Mouse (Mus musculus) cerebellum, adult 2 months (tissue): Measurements from ENCODE around the gene Wdhd1. TPM values are rescaled to one million over a fixed set of nuclear protein-coding genes. Genes with fewer than 3 reads are reported as not detected.

Experiments used
- DNase-seq, 2 experiments: peaks; one replicate each; pipeline ENCODE4 v3.0.0; 2021
- H3K27ac ChIP-seq: fragments of 200-500 bp; 2 replicates; pipeline ENCODE4 v1.5.1; 2012; ENCODE audit warnings: low read length, control low read depth, inconsistent platforms; ENCODE audit not compliant: insufficient read depth
- H3K27me3 ChIP-seq: fragments of 200-500 bp; 2 replicates; pipeline ENCODE4 v1.6.1; 2012; ENCODE audit warnings: inconsistent platforms, mild to moderate bottlenecking, low read length, moderate library complexity; ENCODE audit not compliant: control insufficient read depth, insufficient read depth
- H3K4me1 ChIP-seq: fragments of 200-500 bp; 2 replicates; pipeline ENCODE4 v1.6.1; 2011; ENCODE audit warnings: low read length; ENCODE audit not compliant: control insufficient read depth, insufficient read depth
- H3K4me3 ChIP-seq: fragments of 200-500 bp; replicated peaks from 2 replicates; pipeline ENCODE3; 2011; ENCODE audit warnings: mild to moderate bottlenecking, low read depth, low read length, control low read depth; ENCODE audit not compliant: insufficient read depth
- CTCF ChIP-seq: fragments of 200-500 bp; IDR thresholded peaks from 2 replicates; pipeline ENCODE4 v1.5.1; 2011; ENCODE audit warnings: low read depth, mild to moderate bottlenecking, control low read depth, low read length, moderate library complexity, borderline replicate concordance; ENCODE audit not compliant: insufficient read depth
- POLR2A ChIP-seq: fragments of 200-500 bp; IDR thresholded peaks from 2 replicates; pipeline ENCODE4 v1.6.1; 2011; ENCODE audit warnings: low read length, control low read depth, borderline replicate concordance; ENCODE audit not compliant: insufficient read depth
- WGBS: fragments of 180-500 bp; shearing (Covaris S2); methylation state at CpG from one replicate; pipeline ENCODE4 v1.1.7; 2018; 5-methylcytosine and 5-hydroxymethylcytosine counted together
- polyA plus RNA-seq: library from polyadenylated mRNA; depleted of rRNA; stranded (reverse); fragments of >200 nt; gene quantifications from 2 replicates; pipeline ENCODE4 v1.2.3, GENCODE M21; 2012

The Wdhd1 gene
- polyA plus RNA-seq, 1 experiment, result 7.9 TPM

DNA sequence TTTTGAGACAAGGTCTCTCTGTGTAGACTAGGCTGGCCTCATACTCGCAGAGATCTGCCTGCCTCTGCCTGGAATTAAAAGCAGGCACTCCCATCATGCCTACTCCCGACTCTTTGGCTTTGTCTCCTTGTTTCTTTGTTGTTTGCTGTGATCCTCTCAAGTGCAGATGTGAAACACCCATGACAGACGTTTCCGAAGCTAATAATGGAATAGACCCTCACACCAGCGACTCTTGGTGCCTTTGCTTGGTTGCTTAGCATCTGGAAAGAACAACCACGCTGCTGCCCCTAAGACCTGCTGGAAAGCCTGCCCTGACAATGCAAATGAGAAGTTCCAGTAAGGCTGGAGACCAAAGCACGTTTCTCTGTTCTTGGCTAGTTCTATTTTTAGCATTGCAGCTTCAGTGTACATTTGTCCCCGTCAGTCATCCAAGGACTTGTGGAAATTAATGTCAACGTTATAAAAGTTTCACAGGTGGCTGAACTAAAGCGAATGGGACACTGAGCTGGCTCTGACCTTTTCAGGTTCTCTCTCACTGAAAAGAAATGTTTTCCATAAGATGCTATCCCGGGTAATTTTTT lies 46.8 kb downstream of the Wdhd1 start:
- Histone ChIP-seq H3K27me3 (no peaks in the 10 kb centered on the region), H3K27ac (no peak overlapping the region), H3K4me1 (no peaks in the 10 kb centered on the region), H3K4me3 (no peak overlapping the region)
- 73% methylated on average over 11 of the region's 11 CpGs for WGBS
- no peak for DNase-seq
- TF ChIP-seq CTCF (no peak), POLR2A (no peak)

DNA sequence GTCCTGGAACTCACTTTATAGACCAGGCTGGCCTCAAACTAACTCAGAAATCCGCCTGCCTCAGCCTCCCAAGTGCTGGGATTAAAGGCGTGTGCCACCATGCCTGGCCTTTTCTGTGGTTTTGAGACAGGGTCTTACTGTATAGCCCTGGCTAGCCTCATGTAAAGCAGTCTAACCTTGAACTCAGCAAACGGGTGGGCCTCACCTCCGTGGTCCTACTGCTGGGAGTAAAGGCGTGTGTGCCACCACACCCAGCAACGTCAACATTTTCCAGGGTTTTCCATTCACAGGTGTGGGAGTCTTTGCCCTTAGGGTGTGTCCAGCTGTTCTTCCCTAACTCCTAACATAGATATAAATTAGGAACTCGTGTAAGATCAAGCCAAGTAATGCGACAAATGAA lies 50.7 kb downstream of the Wdhd1 start:
- no peak overlapping the region for H3K27ac ChIP-seq
- DNase-seq, result no peak
- 90% methylated on average over 8 of the region's 8 CpGs for WGBS
- no peaks in the 10 kb centered on the region for H3K4me1 ChIP-seq
- no peak overlapping the region for H3K4me3 ChIP-seq
- TF ChIP-seq POLR2A (no peak), CTCF (no peak)
- H3K27me3 ChIP-seq, result no peaks in the 10 kb centered on the region

DNA sequence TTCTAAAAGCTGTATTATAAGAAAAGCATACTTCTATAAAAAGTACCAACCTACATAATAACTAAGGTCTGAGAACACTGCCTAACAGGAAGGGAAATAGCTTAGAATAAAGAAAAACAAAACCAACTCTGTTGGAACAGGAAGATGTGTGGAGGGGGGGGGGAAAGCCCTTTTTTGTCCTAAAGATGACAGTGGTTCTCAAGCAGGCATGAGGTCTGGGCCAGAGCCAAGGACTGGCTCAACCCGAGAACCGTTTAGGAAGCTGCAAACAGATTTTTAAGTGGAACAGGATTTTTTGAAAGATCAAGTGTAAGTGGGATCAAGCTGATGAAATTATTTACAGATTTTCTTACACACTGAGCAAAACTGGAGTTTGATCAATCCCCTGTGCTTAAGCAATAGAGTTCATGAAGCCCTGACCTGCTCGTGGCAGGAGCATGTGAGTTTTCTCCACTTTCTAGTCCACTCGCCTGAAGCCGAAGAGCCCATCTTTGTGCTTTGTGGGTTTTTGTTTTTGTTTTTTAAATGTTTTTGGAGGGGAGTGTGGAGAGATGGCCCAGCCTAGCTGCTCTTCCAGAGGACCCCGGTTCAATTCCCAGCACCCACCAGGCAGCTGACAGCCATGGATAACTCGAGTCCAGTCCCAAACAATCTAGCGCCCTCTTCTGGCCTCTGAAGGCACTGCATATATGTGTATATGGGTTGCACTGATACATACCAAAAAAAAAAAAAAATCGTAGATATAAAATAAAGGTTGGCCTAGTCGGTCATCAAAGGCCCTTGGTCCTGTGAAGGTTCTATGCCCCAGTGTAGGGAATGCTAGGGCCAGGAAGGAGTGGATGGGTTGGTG lies 52.0 kb downstream of the Wdhd1 start:
- Histone ChIP-seq H3K4me3 (no peak overlapping the region), H3K4me1 (no peaks in the 10 kb centered on the region), H3K27ac (no peak overlapping the region), H3K27me3 (no peaks in the 10 kb centered on the region)
- DNase-seq, result no peak
- 69% methylated on average over 10 of the region's 10 CpGs for WGBS
- TF ChIP-seq POLR2A, result no peak
- TF ChIP-seq CTCF, result no peak

- TF ChIP-seq POLR2A, result no peak
- no peak for TF ChIP-seq CTCF
- no peaks in the 10 kb centered on the region for H3K27me3 ChIP-seq
- WGBS, result 82% methylated on average over 11 of the region's 11 CpGs
- no peak overlapping the region for H3K4me3 ChIP-seq
- H3K27ac ChIP-seq, result no peak overlapping the region
- no peaks in the 10 kb centered on the region for H3K4me1 ChIP-seq
- DNase-seq, result no peak
Measured at GRCm38 (mm10) chr14:47222631-47223450, 53.8 kb downstream of the Wdhd1 start.

DNA sequence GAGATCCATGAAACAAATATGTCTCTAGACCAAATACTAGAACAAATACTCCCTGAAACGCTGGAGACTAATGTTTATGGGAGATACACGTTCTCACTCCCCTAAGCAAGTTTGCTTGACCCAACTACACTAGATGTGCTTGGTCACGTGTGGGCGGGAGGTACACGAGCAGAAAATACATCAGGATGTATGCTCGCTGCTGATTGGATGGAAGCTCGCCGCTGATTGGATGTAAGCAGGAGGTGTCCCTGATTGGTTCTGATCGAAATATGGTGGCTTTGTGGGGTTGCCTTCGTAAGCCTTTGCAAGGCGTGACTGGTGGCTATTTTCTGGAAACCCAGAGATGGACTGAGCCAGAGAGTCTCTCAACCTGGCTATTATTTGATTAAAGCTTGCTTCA lies 55.1 kb downstream of the Wdhd1 start:
- H3K4me3 ChIP-seq, result no peak overlapping the region
- H3K27me3 ChIP-seq, result no peaks in the 10 kb centered on the region
- no peak overlapping the region for H3K27ac ChIP-seq
- no peak for DNase-seq
- 86% methylated on average over 11 of the region's 11 CpGs for WGBS
- H3K4me1 ChIP-seq, result no peaks in the 10 kb centered on the region
- no peak for TF ChIP-seq POLR2A
- TF ChIP-seq CTCF, result no peak

DNA sequence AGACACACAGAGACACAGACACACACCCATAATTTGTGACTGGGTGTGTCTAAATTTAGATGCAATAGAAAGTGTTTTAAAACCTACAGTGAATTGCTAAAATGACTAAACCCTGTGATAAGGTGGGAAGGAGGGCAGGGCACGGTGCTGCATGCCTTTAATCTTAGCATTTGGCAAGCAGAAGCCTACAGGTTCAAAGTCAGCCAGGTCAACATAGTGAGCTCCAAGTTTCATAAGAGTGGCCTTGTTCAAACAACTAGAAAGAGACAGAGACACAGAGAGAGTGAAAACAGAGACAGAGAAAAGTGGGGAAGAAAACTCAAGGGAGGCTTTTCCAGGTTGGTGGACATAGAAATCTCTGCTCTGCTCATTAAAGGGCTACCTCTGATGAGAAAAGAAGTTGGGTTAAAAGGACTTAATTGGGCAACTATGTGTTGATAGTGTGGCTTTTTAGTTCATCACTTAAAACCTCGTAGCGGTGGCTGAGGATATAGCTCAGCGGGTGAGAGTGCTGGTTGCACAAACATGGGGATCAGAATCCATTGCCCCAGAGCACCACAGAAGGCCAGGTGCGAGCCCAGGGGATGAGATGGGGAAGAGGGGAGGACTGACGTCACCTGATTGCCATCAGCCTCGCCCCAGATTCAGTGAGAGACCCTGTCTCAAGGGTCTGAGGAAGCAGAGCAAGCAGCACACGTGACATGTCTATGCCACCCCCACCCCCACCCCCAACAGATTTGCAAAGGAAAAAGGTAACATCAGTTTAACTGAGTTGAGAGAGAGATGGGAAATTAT lies 56.2 kb downstream of the Wdhd1 start:
- WGBS, result 84% methylated on average over 8 of the region's 8 CpGs

DNA sequence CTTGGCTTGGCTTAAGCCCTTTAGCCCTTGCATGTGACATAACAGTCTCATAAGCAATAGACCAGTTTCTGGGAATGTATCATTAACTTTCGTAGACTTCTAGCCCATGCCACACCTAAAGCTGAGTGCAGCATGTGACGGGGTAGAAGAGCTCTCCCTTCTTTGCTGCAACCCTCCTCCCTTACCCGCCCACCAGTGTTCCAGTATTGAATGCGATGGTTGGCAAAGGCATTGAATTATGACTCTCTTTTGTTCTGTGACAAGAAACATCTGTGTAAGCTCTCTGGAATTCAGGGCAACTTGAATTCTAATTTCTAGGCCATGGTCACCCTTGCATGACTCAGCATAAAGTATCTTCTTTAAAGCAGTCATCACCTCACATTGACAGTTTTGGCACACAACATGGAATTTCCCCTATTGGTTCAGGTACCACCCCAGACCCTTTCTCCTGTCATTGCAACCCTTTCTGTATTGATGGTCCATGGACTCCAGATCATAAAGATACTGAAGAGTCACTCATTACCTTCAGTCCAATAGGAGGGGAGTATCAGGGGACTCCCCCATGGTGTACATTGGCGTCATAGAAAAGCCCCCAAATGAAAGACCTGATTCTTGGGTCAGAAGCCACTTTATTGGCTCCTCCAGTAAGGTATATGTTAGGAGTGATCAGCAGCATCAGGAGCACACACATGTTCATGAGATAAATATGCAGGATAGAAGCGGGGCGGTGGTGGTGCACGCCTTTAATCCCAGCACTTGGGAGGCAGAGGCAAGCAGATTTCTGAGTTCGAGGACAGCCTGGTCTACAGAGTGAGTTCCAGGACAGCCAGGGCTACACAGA lies 57.7 kb downstream of the Wdhd1 start:
- no peak for TF ChIP-seq POLR2A
- no peak for TF ChIP-seq CTCF
- no peak for DNase-seq
- H3K4me3 ChIP-seq, result no peak overlapping the region
- no peak overlapping the region for H3K27ac ChIP-seq
- no peaks in the 10 kb centered on the region for H3K27me3 ChIP-seq
- 83% methylated on average over 9 of the region's 9 CpGs for WGBS
- H3K4me1 ChIP-seq, result no peaks in the 10 kb centered on the region

More for the DNA sequence above, 56.2 kb downstream of the Wdhd1 start:
- H3K4me3 ChIP-seq, result no peak overlapping the region
- H3K4me1 ChIP-seq, result no peaks in the 10 kb centered on the region
- H3K27ac ChIP-seq, result no peak overlapping the region
- no peak for DNase-seq
- no peak for TF ChIP-seq POLR2A
- no peak for TF ChIP-seq CTCF
- no peaks in the 10 kb centered on the region for H3K27me3 ChIP-seq
